Mouse (Mus musculus): ENCODE data around the gene Pcare. TPM values are rescaled to one million over a fixed set of nuclear protein-coding genes. Genes with fewer than 3 reads are reported as not detected.

The Pcare gene
- total and polyA plus RNA-seq, 3 experiments = not detected

DNA sequence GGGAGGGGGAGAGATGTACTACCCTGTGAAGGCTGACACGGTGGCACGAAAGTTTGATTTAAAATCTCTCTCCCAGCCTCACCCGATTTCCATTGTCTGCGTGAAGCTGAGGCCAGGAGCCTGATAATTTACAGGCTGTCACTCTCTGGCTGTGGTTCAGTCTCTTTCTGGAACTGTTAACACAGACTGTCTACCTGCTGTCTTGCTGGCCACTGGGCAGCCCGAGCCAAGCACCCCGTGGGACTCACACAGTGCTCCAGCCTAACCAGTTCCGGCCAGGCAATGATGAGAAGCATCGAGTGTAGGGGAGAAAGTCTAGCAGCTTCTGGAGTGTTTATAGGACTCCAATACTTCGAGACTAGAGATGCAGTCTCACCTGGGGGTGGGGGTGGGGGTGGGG, 6.6 kb downstream of the Pcare start:
- H3K9ac ChIP-seq (ENCODE audit: insufficient read depth, low read depth) = no peak overlapping the region
- H3K4me2 ChIP-seq (ENCODE audit: insufficient read depth, low read depth, poor library complexity, severe bottlenecking) = no peak overlapping the region
- DNase-seq (ENCODE audit: extremely low read depth) = no peak
- peaks cover 4 to 5% of the 10 kb centered on the region in 2 experiments; a peak in 3 of 4 replicates for H3K4me1 ChIP-seq (ENCODE audit: control insufficient read depth in 1 of 2, insufficient read depth in 2 of 2)
- in situ Hi-C loops (cut with MboI; ENCODE audit: low pct_ligation_motif_present, low pct_unique_long_range_greater_than_20kb, low sequenced_read_pairs) = no loop called here
- dilution Hi-C loops (cut with MboI; ENCODE audit: extremely low pct_ligation_motif_present, extremely low pct_unique_long_range_greater_than_20kb, low sequenced_read_pairs) = no loop called here
- no peaks in the 10 kb centered on the region for H3K79me2 ChIP-seq (replicated peaks; ENCODE audit: control insufficient read depth, extremely low read depth, insufficient read depth, poor library complexity, severe bottlenecking)
- no peak for TF ChIP-seq TBP (conservative IDR thresholded peaks at IDR 0.05; ENCODE audit: low read depth, low read length)
- no peak for TF ChIP-seq RCOR1 (conservative IDR thresholded peaks at IDR 0.05; ENCODE audit: low read depth, low read length)
- H3K36me3 ChIP-seq (replicated peaks in 1 of 2; ENCODE audit: control insufficient read depth in 1 of 2, insufficient read depth in 1 of 2, low read length in 1 of 2) = no peaks in the 10 kb centered on the region
- H3K9me3 ChIP-seq (replicated peaks; ENCODE audit: low read length) = no peaks in the 10 kb centered on the region
- peaks cover 16% of the 10 kb centered on the region for H3K27me3 ChIP-seq (replicated peaks)
- no peak overlapping the region for H3K4me3 ChIP-seq (replicated peaks in 1 of 3; ENCODE audit: low read depth in 2 of 3, low read length in 2 of 3, poor library complexity in 1 of 3)
- no peak overlapping the region for H3K27ac ChIP-seq (ENCODE audit: insufficient read depth, low read depth)

DNA sequence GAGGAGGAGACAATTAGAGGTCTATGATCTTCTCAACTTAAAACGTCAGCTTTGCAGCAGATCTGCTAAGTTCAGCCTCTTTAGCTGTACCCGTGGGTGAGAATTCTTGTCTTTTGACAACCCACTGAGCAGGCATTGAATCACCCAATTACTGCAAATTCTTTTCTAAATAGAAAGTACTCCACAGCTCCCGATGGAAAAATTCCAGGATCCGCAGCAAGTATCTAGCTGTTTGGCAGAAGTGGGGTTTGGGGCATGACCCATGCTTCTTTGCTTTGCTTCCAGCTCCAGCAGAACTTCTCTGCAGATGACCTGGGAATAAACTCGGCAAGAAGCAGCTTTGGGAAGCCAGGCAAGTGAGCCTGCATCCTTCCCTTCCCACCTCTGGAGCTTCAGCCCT, 9.8 kb downstream of the Pcare start:
- Histone ChIP-seq H3K27ac (ENCODE audit: insufficient read depth, low read depth) (no peak overlapping the region), H3K9ac (ENCODE audit: insufficient read depth, low read depth) (no peak overlapping the region), H3K9me3 (replicated peaks; ENCODE audit: low read length) (no peaks in the 10 kb centered on the region), H3K4me2 (ENCODE audit: insufficient read depth, low read depth, poor library complexity, severe bottlenecking) (no peak overlapping the region), H3K79me2 (replicated peaks; ENCODE audit: control insufficient read depth, extremely low read depth, insufficient read depth, poor library complexity, severe bottlenecking) (no peaks in the 10 kb centered on the region), H3K36me3 (replicated peaks in 1 of 2; ENCODE audit: control insufficient read depth in 1 of 2, insufficient read depth in 1 of 2, low read length in 1 of 2) (no peaks in the 10 kb centered on the region), H3K27me3 (replicated peaks) (no peaks in the 10 kb centered on the region), H3K4me3 (replicated peaks in 1 of 3; ENCODE audit: low read depth in 2 of 3, low read length in 2 of 3, poor library complexity in 1 of 3) (no peak overlapping the region), H3K4me1 (ENCODE audit: control insufficient read depth in 1 of 2, insufficient read depth in 2 of 2) (peaks cover 4 to 5% of the 10 kb centered on the region in 2 experiments; a peak in 3 of 4 replicates)
- DNase-seq (ENCODE audit: extremely low read depth) = no peak
- dilution Hi-C loops (cut with MboI; ENCODE audit: extremely low pct_ligation_motif_present, extremely low pct_unique_long_range_greater_than_20kb, low sequenced_read_pairs) (no loop called here), in situ Hi-C loops (cut with MboI; ENCODE audit: low pct_ligation_motif_present, low pct_unique_long_range_greater_than_20kb, low sequenced_read_pairs) (no loop called here)
- TF ChIP-seq HCFC1 (IDR thresholded peaks at IDR 0.05; ENCODE audit: low read depth, low read length) = no peak
- TF ChIP-seq EP300 (IDR thresholded peaks at IDR 0.05; ENCODE audit: low read length) = no peak
- no peak for TF ChIP-seq RCOR1 (conservative IDR thresholded peaks at IDR 0.05; ENCODE audit: low read depth, low read length)

DNA sequence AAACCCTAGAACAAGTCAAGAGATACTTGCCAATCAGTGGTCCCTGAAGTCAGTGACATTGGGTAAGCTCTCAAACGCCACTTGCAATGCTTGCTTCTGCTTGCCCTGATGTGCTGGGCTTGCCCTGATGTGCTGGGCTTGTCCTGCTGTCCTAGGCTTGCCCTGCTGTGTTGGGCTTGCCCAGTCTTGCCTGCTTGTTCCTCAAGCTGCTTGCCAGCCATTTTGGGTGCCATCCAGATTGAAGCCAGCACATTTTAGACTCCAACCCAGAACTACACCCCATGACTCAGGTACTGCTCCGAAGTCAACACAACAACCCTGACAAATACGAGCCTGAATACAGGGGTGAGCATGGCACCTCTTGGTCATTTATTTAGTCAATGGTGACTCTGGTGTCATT, 10.5 kb downstream of the Pcare start:
- no peak for TF ChIP-seq MAZ (IDR thresholded peaks at IDR 0.05; ENCODE audit: low read depth, low read length)
- peaks cover 4 to 5% of the 10 kb centered on the region in 2 experiments; a peak in 3 of 4 replicates for H3K4me1 ChIP-seq (ENCODE audit: control insufficient read depth in 1 of 2, insufficient read depth in 2 of 2)
- H3K27ac ChIP-seq (ENCODE audit: insufficient read depth, low read depth) = no peak overlapping the region
- no peaks in the 10 kb centered on the region for H3K36me3 ChIP-seq (replicated peaks in 1 of 2; ENCODE audit: control insufficient read depth in 1 of 2, insufficient read depth in 1 of 2, low read length in 1 of 2)
- H3K9ac ChIP-seq (ENCODE audit: insufficient read depth, low read depth) = no peak overlapping the region
- H3K9me3 ChIP-seq (replicated peaks; ENCODE audit: low read length) = no peaks in the 10 kb centered on the region
- no peaks in the 10 kb centered on the region for H3K79me2 ChIP-seq (replicated peaks; ENCODE audit: control insufficient read depth, extremely low read depth, insufficient read depth, poor library complexity, severe bottlenecking)
- H3K4me2 ChIP-seq (ENCODE audit: insufficient read depth, low read depth, poor library complexity, severe bottlenecking) = no peak overlapping the region
- DNase-seq (ENCODE audit: extremely low read depth) = no peak
- in situ Hi-C loops (cut with MboI; ENCODE audit: low pct_ligation_motif_present, low pct_unique_long_range_greater_than_20kb, low sequenced_read_pairs) (no loop called here), dilution Hi-C loops (cut with MboI; ENCODE audit: extremely low pct_ligation_motif_present, extremely low pct_unique_long_range_greater_than_20kb, low sequenced_read_pairs) (no loop called here)
- no peak overlapping the region for H3K4me3 ChIP-seq (replicated peaks in 1 of 3; ENCODE audit: low read depth in 2 of 3, low read length in 2 of 3, poor library complexity in 1 of 3)
- H3K27me3 ChIP-seq (replicated peaks) = no peaks in the 10 kb centered on the region

DNA sequence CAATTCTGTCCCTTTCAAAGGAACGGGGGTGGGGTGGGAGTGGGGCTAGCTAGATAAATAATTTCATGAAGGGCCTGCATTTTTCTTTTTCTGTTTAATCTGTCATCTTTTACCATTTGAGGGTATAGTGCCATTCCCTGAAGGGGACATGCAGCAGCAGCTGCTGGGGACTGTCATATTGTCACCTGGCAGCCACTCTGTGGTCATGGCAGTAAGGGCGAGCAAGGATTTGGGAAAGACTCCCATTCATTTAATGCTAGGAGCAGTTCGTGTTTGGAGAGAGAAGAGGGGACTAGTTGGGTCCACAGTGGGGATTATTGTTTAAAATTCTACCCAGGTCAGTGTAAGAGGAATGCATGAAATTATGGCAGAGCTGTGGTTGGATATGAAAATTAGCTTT, 16.3 kb downstream of the Pcare start:
- no peak overlapping the region for H3K9ac ChIP-seq (ENCODE audit: insufficient read depth, low read depth)
- in situ Hi-C loops (cut with MboI; ENCODE audit: low pct_ligation_motif_present, low pct_unique_long_range_greater_than_20kb, low sequenced_read_pairs) = no loop called here

More for the DNA sequence above, 16.3 kb downstream of the Pcare start:
- Histone ChIP-seq H3K4me2 (ENCODE audit: insufficient read depth, low read depth, poor library complexity, severe bottlenecking) (no peak overlapping the region), H3K27ac (ENCODE audit: insufficient read depth, low read depth) (no peak overlapping the region), H3K79me2 (replicated peaks; ENCODE audit: control insufficient read depth, extremely low read depth, insufficient read depth, poor library complexity, severe bottlenecking) (no peaks in the 10 kb centered on the region), H3K27me3 (replicated peaks) (no peaks in the 10 kb centered on the region), H3K4me1 (ENCODE audit: control insufficient read depth in 1 of 2, insufficient read depth in 2 of 2) (no peaks in the 10 kb centered on the region; a peak in 1 of 4 replicates), H3K4me3 (replicated peaks in 1 of 3; ENCODE audit: low read depth in 2 of 3, low read length in 2 of 3, poor library complexity in 1 of 3) (no peak overlapping the region), H3K9me3 (replicated peaks; ENCODE audit: low read length) (peaks cover 3% of the 10 kb centered on the region), H3K36me3 (replicated peaks in 1 of 2; ENCODE audit: control insufficient read depth in 1 of 2, insufficient read depth in 1 of 2, low read length in 1 of 2) (no peaks in the 10 kb centered on the region)
- dilution Hi-C loops (cut with MboI; ENCODE audit: extremely low pct_ligation_motif_present, extremely low pct_unique_long_range_greater_than_20kb, low sequenced_read_pairs) = no loop called here
- no peak for DNase-seq (ENCODE audit: extremely low read depth)
- TF ChIP-seq JUND (conservative IDR thresholded peaks at IDR 0.05; ENCODE audit: low read depth, low read length) = no peak
- no peak for TF ChIP-seq IRF4 (IDR thresholded peaks at IDR 0.05; ENCODE audit: low read depth, low read length)
- no peak for TF ChIP-seq EP300 (IDR thresholded peaks at IDR 0.05; ENCODE audit: low read length)
- no peak for TF ChIP-seq USF1 (IDR thresholded peaks at IDR 0.05; ENCODE audit: low read depth, low read length)
- no peak for TF ChIP-seq PAX5 (IDR thresholded peaks at IDR 0.05; ENCODE audit: low read length)
- TF ChIP-seq CTCF (conservative IDR thresholded peaks at IDR 0.05 in 1 of 2, IDR thresholded peaks at IDR 0.05 in 1 of 2; ENCODE audit: low read depth in 2 of 2, low read length in 2 of 2) = no peak
- no peak for TF ChIP-seq RAD21 (IDR thresholded peaks at IDR 0.05; ENCODE audit: low read depth, low read length)

All from CH12.LX (cell line).